Mouse (Mus musculus) left cerebral cortex, postnatal 14 days (tissue): Measurements from ENCODE around the gene Acvrl1. TPM values are rescaled to one million over a fixed set of nuclear protein-coding genes. Genes with fewer than 3 reads are reported as not detected.
"Not testable (repeated sequence)": the region's sequence is repeated elsewhere in the genome, so short reads cannot be mapped to it uniquely, and the experiment has no call there.

Experiments used
- DNase-seq, 2 experiments: peaks; one replicate each; pipeline ENCODE4 v3.0.0; 2021 to 2022; ENCODE audit warnings: low spot score in 2 of 2, mixed read lengths in 1 of 2
- intact Hi-C: fragments of 180-260 bp; cut with DNase I; formaldehyde crosslinking; loops from one replicate; pipeline ENCODE4 v1.15.1; 2025
- total RNA-seq, 2 experiments: library from RNA; stranded (reverse); gene quantifications; 2 replicates each; pipeline ENCODE4 v1.2.3; 2021

Gene Acvrl1
- total RNA-seq, 2 experiments from 2014 or later: 12.9 to 17.1 TPM

GRCm38 (mm10) chr15:101103605-101104304, 24.6 kb upstream of the Acvrl1 start:
- no peak for DNase-seq
- intact Hi-C loops: loop anchor here (5.0 kb wide), 1 partner anchor 46 kb away; no protein-coding TSS in a partner anchor

GRCm38 (mm10) chr15:101105496-101105994, 22.8 kb upstream of the Acvrl1 start:
- intact Hi-C loops: no loop called here
- DNase-seq: peak; percentile 38 to 64

GRCm38 (mm10) chr15:101106011-101106410, 22.3 kb upstream of the Acvrl1 start:
- intact Hi-C loops: no loop called here
- DNase-seq: no peak

GRCm38 (mm10) chr15:101107906-101108671, 20.2 kb upstream of the Acvrl1 start:
- no peak for DNase-seq
- intact Hi-C loops: no loop called here

- DNase-seq: peak in 1 of 2 experiments; percentile 41
- intact Hi-C loops: no loop called here
Measured at GRCm38 (mm10) chr15:101113176-101113575, 15.1 kb upstream of the Acvrl1 start.

GRCm38 (mm10) chr15:101113778-101114177, 14.5 kb upstream of the Acvrl1 start:
- intact Hi-C loops, DNase-seq: not testable (repeated sequence)

GRCm38 (mm10) chr15:101115511-101116110, 12.7 kb upstream of the Acvrl1 start, which contains the start of gene Ankrd33:
TSS of gene Ankrd33 (plus strand) at chr15:101115755.
- DNase-seq: no peak
- intact Hi-C loops: no loop called here

GRCm38 (mm10) chr15:101118399-101119125, 9.8 kb upstream of the Acvrl1 start:
- no peak for DNase-seq
- intact Hi-C loops: no loop called here

- intact Hi-C loops: no loop called here
- DNase-seq: no peak
Measured at GRCm38 (mm10) chr15:101121411-101122289, 6.7 kb upstream of the Acvrl1 start.

GRCm38 (mm10) chr15:101122290-101122589, 6.1 kb upstream of the Acvrl1 start:
- intact Hi-C loops: no loop called here
- peak in 1 of 2 experiments; percentile 65 for DNase-seq

GRCm38 (mm10) chr15:101123202-101123601, 5.1 kb upstream of the Acvrl1 start:
- DNase-seq: no peak
- intact Hi-C loops: no loop called here

GRCm38 (mm10) chr15:101125561-101125960, 2.8 kb upstream of the Acvrl1 start:
- DNase-seq: no peak

GRCm38 (mm10) chr15:101126876-101127544, 1.3 kb upstream of the Acvrl1 start:
- intact Hi-C loops: no loop called here
- DNase-seq: no peak

More at GRCm38 (mm10) chr15:101125561-101125960, 2.8 kb upstream of the Acvrl1 start:
- intact Hi-C loops: no loop called here

- DNase-seq: no peak
- intact Hi-C loops: no loop called here
Measured at GRCm38 (mm10) chr15:101129412-101129811, 1.1 kb downstream of the Acvrl1 start.

- no peak for DNase-seq
- intact Hi-C loops: no loop called here
Measured at GRCm38 (mm10) chr15:101131498-101131897, 3.2 kb downstream of the Acvrl1 start.

GRCm38 (mm10) chr15:101132041-101132440, 3.7 kb downstream of the Acvrl1 start:
- intact Hi-C loops: no loop called here
- DNase-seq: no peak

GRCm38 (mm10) chr15:101132761-101133160, 4.4 kb downstream of the Acvrl1 start:
- intact Hi-C loops: no loop called here
- no peak for DNase-seq
